Mouse (Mus musculus) bone marrow, adult 2 months (tissue): Measurements from ENCODE around the gene Tbx10.

Experiments used
- CTCF ChIP-seq: fragments of 200-500 bp; IDR thresholded peaks from 2 replicates; pipeline ENCODE4 v1.5.1; 2011; ENCODE audit warnings: low read length, control low read depth; ENCODE audit not compliant: control insufficient read depth, insufficient read depth
- POLR2A ChIP-seq: fragments of 200-500 bp; IDR thresholded peaks from 2 replicates; pipeline ENCODE4 v1.6.1; 2011; ENCODE audit warnings: low read depth, mild to moderate bottlenecking, control low read depth, low read length, borderline replicate concordance; ENCODE audit not compliant: control insufficient read depth

GRCm38 (mm10) chr19:3955804-3956203, 36.7 kb upstream of the Tbx10 start:
- no peak for TF ChIP-seq CTCF
- no peak for TF ChIP-seq POLR2A
